Mouse (Mus musculus): ENCODE results near the gene Tfe3.
"Not testable (repeated sequence)": the region's sequence is repeated elsewhere in the genome, so short reads cannot be mapped to it uniquely, and the experiment has no call there.

Gene Tfe3

DNA sequence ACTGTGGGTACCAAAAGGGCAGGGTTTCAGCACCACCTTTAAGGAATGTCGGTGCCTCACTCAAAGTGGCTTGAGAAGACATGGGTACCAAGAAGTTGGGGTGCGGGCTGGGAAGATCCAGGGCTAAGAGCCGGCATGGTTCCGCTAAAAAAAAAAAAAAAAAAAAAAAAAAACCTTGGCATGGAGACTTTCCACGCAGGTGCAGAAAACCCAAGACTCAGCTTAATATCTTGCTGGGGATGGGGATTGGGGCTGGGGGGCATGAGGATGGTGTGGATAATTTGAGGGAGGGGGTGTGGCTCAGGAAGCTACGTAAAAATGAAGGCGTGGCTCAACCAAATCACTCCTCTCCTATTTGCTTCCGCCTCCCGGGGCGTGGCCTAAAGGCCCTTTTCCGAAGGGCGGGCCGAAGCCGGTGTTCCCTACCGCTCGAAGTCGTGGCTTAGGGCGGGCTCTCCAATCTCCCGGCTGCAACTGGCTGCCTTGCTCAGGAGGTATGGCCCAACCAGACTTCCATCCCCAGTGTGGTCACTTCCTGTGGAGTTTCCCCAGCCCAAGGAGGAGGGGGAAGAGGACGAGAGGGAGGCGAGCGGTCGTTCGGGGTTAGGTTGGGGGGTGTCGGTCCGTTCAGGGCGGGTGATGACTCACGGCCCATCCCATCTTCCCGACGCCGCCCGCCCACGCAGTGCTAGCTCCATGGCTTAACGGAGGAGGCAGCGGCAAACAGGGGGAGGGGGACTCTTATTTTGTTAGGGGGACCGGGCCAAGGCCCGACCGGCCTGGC, at the start of gene Tfe3:
Gene Tfe3 (plus strand): TSS at position 424 of the 784 bp plus-strand sequence.
- in situ Hi-C loops (cut with MboI, MseI): no loop called here

DNA sequence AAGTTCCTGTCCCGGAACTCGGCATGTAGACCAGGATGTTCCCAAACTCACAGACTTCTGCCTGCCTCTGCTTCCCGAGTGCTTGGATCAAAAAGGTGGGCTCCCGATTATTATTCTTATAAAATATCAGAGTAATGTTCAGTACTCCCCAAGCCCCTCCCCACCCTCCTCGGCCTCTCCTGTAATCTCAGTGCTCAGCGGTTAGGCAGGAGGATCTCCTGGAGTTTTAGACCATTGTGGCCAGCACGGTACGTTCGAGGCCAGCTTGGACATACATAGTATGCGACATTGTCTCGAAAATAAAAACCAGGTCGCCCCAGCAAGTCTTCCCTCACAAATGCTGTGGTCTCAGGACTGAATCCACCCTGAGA, 48.6 kb upstream of the Tfe3 start:
- in situ Hi-C loops (cut with MboI, MseI): loop anchor here in 1 of 2 experiments (5.0 kb wide), 1 partner anchor 384 kb away; no protein-coding TSS in a partner anchor

- in situ Hi-C loops (cut with MboI, MseI): loop anchor here in 1 of 2 experiments (5.0 kb wide), 1 partner anchor 383 kb away; no protein-coding TSS in a partner anchor
Observed at GRCm38 (mm10) chrX:7714135-7714899, 48.0 kb upstream of the Tfe3 start, which contains the start of gene Wdr45. Gene Wdr45, plus strand, starts transcription at chrX:7714333.

- in situ Hi-C loops (cut with MboI, MseI): not testable (repeated sequence)
Observed at GRCm38 (mm10) chrX:7716058-7716457, 46.3 kb upstream of the Tfe3 start.

DNA sequence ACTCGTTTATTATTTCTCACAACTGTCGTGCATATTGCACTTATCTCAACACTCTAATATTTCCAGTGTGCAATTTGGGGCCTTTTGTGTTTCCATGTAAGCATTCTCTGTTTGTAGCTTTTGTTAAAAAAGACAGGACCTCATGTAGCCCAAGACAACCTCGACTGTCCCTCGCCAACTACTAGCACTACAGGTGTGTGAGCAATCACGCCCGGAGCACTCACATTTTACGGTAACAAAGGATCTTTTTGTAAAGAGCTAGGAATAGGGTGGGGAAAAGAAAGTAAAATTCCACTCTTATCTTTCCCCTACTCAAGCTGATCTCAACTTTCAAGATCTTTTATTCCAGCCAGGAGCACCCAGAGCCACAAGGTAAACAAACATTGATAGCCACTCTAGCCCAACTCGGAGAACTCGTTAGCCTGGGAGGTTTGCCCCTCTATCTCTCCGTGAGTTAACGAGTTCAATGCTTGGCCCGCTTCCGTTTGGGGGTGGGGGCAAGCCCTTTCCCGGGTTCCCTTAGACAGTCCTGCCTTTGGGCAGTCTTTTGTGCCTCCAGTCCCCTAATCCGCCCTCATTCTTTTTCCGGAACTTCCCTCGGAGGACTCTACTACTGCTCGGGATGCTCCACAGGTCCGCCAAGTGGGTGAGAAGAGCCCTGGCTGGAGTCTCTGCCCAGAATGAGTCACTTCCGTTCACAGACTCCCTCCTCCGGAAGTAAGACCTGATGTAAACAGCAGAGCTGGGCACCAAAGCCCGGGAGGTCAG, 40.7 kb upstream of the Tfe3 start, which contains the start of gene Gm45208:
Gene Gm45208 (plus strand): TSS at position 732 of the 768 bp plus-strand sequence.
- in situ Hi-C loops (cut with MboI, MseI): no loop called here

- in situ Hi-C loops (cut with MboI, MseI): no loop called here
Observed at GRCm38 (mm10) chrX:7722282-7722611, 40.1 kb upstream of the Tfe3 start.

- in situ Hi-C loops (cut with MboI, MseI): no loop called here
Observed at GRCm38 (mm10) chrX:7722691-7723090, 39.7 kb upstream of the Tfe3 start.

DNA sequence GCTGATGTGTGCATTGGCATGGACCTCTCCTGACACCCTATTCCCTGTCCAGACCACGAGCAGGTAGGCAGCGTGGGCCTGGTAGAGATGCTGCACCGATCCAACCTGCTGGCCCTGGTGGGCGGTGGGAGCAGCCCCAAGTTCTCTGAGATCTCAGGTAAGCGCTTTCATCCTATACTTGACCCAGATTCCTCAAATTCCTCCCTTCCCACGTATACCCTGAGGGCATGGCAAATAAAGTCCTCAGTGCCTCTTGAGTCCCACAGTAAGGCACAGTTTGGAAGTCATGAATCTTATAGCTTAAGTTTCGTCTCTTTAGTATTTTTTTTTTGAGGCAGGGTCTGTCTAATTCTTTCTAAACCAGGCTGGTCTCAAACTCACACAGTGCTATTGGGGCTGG, 38.2 kb upstream of the Tfe3 start:
- in situ Hi-C loops (cut with MboI, MseI): no loop called here

- in situ Hi-C loops (cut with MboI, MseI): no loop called here
Observed at GRCm38 (mm10) chrX:7725841-7726240, 36.5 kb upstream of the Tfe3 start.

DNA sequence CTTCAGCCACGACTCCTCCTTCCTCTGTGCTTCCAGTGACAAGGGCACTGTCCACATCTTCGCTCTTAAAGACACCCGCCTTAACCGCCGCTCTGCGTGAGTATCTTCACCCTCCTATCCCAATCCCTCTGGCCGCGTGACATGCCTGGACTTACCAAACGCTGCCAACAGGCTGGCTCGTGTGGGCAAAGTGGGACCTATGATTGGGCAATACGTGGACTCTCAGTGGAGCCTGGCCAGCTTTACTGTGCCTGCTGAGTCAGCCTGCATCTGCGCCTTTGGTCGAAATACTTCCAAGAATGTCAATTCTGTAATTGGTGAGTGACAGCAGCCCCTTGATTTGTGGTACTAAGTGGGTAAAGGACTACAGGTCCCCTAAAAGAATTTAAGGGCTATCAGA, 35.2 kb upstream of the Tfe3 start:
- in situ Hi-C loops (cut with MboI, MseI): no loop called here

- in situ Hi-C loops (cut with MboI, MseI): no loop called here
Observed at GRCm38 (mm10) chrX:7728215-7728921, 34.0 kb upstream of the Tfe3 start, which contains the start of gene Praf2. Gene Praf2, plus strand, starts transcription at chrX:7728439.

DNA sequence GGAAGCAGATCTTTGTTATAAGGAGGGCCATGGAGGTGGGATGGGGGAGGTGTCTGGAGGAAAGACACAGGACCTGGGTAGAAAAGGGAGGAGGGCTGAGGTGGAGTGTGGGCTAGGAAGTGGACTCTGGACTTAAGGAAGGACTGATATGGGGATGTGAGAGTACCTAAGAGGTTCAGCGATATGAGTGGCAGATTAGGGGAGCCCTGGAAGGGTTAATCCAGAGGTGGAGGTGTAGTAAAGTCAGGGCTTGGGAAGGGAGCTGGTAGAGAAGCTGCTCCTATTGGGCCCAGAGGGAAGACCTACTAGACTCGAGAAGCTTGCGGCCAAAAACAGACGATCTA, 33.5 kb upstream of the Tfe3 start:
- in situ Hi-C loops (cut with MboI, MseI): no loop called here

GRCm38 (mm10) chrX:7733571-7734156, 28.7 kb upstream of the Tfe3 start:
- in situ Hi-C loops (cut with MboI, MseI): no loop called here

GRCm38 (mm10) chrX:7739336-7740081, 22.9 kb upstream of the Tfe3 start:
- in situ Hi-C loops (cut with MboI, MseI): no loop called here

DNA sequence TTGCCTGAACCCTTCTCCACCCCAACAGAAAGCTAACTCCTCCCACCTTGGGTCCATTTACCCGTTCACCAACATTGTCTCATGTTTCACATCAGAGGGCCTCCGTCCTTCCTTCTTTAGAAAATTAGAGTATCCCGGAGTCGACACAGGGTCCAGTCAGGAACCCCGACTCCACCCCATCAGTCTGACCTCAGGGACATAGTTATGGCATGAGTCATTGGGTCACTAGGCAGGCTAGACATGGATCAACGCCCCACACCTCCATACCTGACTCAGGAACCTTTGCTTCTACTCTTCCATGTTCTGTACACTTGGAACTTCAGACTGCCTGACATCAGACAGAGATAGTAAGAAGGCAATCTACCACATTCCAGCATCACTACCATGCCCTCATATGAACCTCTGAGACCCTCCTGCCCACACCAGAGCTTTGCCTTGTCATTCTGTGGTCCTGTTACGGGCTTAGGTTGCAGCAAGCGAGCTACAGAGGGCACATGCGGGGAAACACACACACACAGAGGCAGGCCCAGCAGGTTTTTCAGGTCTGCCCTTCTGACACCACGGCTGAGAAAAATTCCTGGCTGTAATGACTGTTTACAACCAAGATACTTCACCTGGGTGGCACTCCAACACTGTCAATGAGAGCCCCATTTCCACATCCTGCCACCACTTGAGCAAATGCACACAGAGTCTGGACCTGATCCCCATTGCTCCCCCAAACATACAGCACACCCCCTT, 22.1 kb upstream of the Tfe3 start:
- in situ Hi-C loops (cut with MboI, MseI): no loop called here

- in situ Hi-C loops (cut with MboI, MseI): no loop called here
Observed at GRCm38 (mm10) chrX:7741103-7741502, 21.3 kb upstream of the Tfe3 start.

DNA sequence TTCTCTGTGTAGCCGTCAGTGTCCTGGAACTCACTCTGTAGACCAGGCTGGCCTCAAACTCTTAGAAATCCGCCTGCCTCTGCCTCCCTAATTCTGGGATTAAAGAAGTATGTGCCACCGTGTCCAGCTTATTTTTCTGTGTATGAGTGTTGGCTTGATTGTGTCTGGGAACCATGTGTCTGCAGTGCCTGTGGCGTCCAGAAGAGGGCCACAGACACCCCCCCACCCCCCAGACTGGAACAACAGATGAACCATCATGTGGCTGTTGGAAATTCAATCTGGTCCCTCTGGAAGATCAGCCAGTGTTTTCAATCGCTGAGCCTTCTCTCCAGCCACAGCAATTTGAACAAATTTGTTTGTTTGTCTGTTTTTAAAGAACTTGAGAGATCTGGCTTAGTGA, 18.9 kb upstream of the Tfe3 start:
- in situ Hi-C loops (cut with MboI, MseI): no loop called here

DNA sequence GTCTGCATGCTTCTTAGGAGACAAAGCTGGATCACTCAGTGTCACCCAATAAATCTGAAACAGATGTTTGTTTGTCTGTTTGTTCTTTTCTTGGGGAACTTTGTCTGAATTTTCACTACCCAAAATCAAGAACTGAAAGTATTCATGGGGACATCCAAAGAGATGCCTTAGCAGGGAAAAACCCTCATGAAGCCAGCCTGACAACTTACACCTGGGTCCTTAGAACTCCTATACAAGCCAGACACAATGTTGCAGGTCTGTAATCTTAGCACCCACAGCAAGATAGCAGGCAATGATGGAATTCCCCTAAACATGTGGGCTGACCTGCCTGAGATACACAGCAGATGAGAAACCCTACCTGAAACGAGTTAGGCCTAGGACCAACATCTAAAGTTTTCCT, 17.4 kb upstream of the Tfe3 start:
- in situ Hi-C loops (cut with MboI, MseI): no loop called here

DNA sequence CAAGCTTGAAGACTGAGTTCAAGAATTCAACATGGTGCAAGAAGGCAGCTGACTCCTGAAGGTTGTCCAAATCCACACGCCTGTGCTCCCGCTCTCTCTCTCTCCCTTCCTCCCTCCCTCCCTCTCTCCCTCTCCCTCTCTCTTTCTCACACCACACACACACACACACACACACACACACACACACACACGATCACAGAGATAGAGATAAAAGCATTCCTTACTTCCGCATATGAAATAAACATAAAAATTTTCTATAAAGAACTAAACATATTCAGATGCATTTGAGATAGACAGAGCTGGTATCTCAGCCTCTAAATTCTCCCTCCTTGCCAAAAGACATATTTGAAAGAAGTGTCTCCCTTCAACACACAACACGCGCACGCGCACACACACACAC, 16.9 kb upstream of the Tfe3 start:
- in situ Hi-C loops (cut with MboI, MseI): no loop called here

All from T-helper 17 cell (primary cell).